Mouse (Mus musculus): ENCODE results near the gene Lpp. TPM values are rescaled to one million over a fixed set of nuclear protein-coding genes. Genes with fewer than 3 reads are reported as not detected.

Lpp gene
- total and polyA plus RNA-seq, 3 experiments = not detected

DNA sequence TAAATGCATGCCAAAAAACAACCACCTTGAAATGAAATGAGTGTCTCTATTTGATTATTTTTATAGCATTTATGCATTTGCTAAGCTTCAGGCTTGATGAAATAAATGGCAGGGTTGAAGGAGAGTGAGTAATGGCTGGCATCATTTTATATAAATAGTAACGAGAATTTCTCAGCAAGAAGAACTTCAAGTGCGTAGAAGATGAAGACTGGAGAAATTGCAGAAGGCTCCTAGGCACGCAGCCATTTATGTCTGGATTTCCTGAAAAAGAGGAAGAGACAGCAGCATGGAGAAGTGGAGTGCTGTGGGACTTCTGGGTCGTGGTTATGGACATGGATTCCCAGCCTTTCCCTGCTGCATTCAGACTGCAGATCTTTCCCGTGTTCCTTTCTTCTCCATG, 259.7 kb downstream of the Lpp start:
- Histone ChIP-seq H3K9me3 (replicated peaks; ENCODE audit: insufficient read depth, low read length) (no peaks in the 10 kb centered on the region), H3K36me3 (ENCODE audit: control insufficient read depth in 1 of 2, insufficient read depth in 2 of 2, low read length in 2 of 2) (no peaks in the 10 kb centered on the region), H3K4me3 (ENCODE audit: control insufficient read depth in 1 of 2, insufficient read depth in 1 of 2, low read depth in 2 of 2, low read length in 2 of 2) (no peak overlapping the region), H3K4me1 (ENCODE audit: control insufficient read depth in 1 of 2, insufficient read depth in 2 of 2, low read length in 2 of 2) (no peaks in the 10 kb centered on the region), H3K27me3 (ENCODE audit: control insufficient read depth in 1 of 2, insufficient read depth in 2 of 2, low read length in 2 of 2) (no peaks in the 10 kb centered on the region), H3K79me2 (ENCODE audit: control insufficient read depth, insufficient read depth, low read length, poor library complexity) (no peaks in the 10 kb centered on the region), H3K27ac (ENCODE audit: control insufficient read depth, low read depth, low read length) (no peak overlapping the region), H3K9ac (ENCODE audit: control insufficient read depth, low read depth, low read length, poor library complexity, severe bottlenecking) (no peak overlapping the region)
- TF ChIP-seq MEF2A (IDR thresholded peaks at IDR 0.05; ENCODE audit: extremely low read depth, insufficient replicate concordance, low read depth, low read length, poor library complexity, severe bottlenecking) = no peak
- TF ChIP-seq BHLHE40 (IDR thresholded peaks at IDR 0.05; ENCODE audit: borderline replicate concordance, low read depth, low read length) = no peak
- no peak for TF ChIP-seq ETS1 (IDR thresholded peaks at IDR 0.05; ENCODE audit: low read depth, low read length)
- no peak for DNase-seq (ENCODE audit: low read depth, low spot score)

GRCm38 (mm10) chr16:24655116-24655515, 261.8 kb downstream of the Lpp start:
- H3K9ac ChIP-seq (ENCODE audit: control insufficient read depth, low read depth, low read length, poor library complexity, severe bottlenecking) = no peak overlapping the region
- H3K4me1 ChIP-seq (ENCODE audit: control insufficient read depth in 1 of 2, insufficient read depth in 2 of 2, low read length in 2 of 2) = no peaks in the 10 kb centered on the region
- no peak for TF ChIP-seq POLR2AphosphoS2 (IDR thresholded peaks at IDR 0.05; ENCODE audit: low read length)
- no peak for TF ChIP-seq ZNF384 (IDR thresholded peaks at IDR 0.05; ENCODE audit: low read depth, low read length)
- no peak for DNase-seq (ENCODE audit: low read depth, low spot score)
- H3K4me3 ChIP-seq (ENCODE audit: control insufficient read depth in 1 of 2, insufficient read depth in 1 of 2, low read depth in 2 of 2, low read length in 2 of 2) = no peak overlapping the region
- H3K36me3 ChIP-seq (ENCODE audit: control insufficient read depth in 1 of 2, insufficient read depth in 2 of 2, low read length in 2 of 2) = no peaks in the 10 kb centered on the region
- H3K27ac ChIP-seq (ENCODE audit: control insufficient read depth, low read depth, low read length) = no peak overlapping the region
- no peaks in the 10 kb centered on the region for H3K9me3 ChIP-seq (replicated peaks; ENCODE audit: insufficient read depth, low read length)
- no peaks in the 10 kb centered on the region for H3K27me3 ChIP-seq (ENCODE audit: control insufficient read depth in 1 of 2, insufficient read depth in 2 of 2, low read length in 2 of 2)
- no peaks in the 10 kb centered on the region for H3K79me2 ChIP-seq (ENCODE audit: control insufficient read depth, insufficient read depth, low read length, poor library complexity)

DNA sequence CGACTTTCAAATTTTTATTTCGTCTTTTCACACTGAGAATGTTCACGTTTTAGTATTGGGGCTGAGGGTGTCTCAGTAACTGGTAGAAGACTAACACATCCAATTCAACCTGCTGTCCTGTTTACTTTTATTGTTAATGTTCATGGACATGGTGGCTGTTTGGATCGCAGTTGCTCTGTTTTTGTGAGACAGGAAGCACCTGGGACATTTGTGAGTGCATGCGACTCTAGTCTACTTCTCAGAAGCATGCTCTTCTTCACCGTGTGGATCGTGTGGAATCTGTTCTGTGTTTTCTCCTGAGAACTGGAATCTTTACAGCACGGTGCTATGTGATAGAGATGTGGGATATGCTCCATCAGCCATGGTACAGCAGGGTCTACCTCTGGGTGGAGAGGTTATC, 262.7 kb downstream of the Lpp start:
- Histone ChIP-seq H3K4me3 (ENCODE audit: control insufficient read depth in 1 of 2, insufficient read depth in 1 of 2, low read depth in 2 of 2, low read length in 2 of 2) (no peak overlapping the region), H3K27me3 (ENCODE audit: control insufficient read depth in 1 of 2, insufficient read depth in 2 of 2, low read length in 2 of 2) (no peaks in the 10 kb centered on the region), H3K9ac (ENCODE audit: control insufficient read depth, low read depth, low read length, poor library complexity, severe bottlenecking) (no peak overlapping the region), H3K36me3 (ENCODE audit: control insufficient read depth in 1 of 2, insufficient read depth in 2 of 2, low read length in 2 of 2) (no peaks in the 10 kb centered on the region), H3K27ac (ENCODE audit: control insufficient read depth, low read depth, low read length) (no peak overlapping the region), H3K4me1 (ENCODE audit: control insufficient read depth in 1 of 2, insufficient read depth in 2 of 2, low read length in 2 of 2) (no peaks in the 10 kb centered on the region), H3K9me3 (replicated peaks; ENCODE audit: insufficient read depth, low read length) (no peaks in the 10 kb centered on the region), H3K79me2 (ENCODE audit: control insufficient read depth, insufficient read depth, low read length, poor library complexity) (no peaks in the 10 kb centered on the region)
- TF ChIP-seq MYC (IDR thresholded peaks at IDR 0.05; ENCODE audit: low read depth, low read length) = no peak
- TF ChIP-seq MYB (IDR thresholded peaks at IDR 0.05; ENCODE audit: low read depth, low read length) = no peak
- no peak for TF ChIP-seq ZMIZ1 (IDR thresholded peaks at IDR 0.05; ENCODE audit: low read depth, low read length)
- TF ChIP-seq HCFC1 (IDR thresholded peaks at IDR 0.05; ENCODE audit: low read depth, low read length) = no peak
- no peak for TF ChIP-seq RAD21 (IDR thresholded peaks at IDR 0.05; ENCODE audit: low read depth, low read length)
- TF ChIP-seq SIN3A (IDR thresholded peaks at IDR 0.05; ENCODE audit: low read length) = no peak
- no peak for TF ChIP-seq MAX (IDR thresholded peaks at IDR 0.05; ENCODE audit: low read length)
- no peak for TF ChIP-seq ZC3H11A (IDR thresholded peaks at IDR 0.05; ENCODE audit: low read depth, low read length)
- no peak for TF ChIP-seq ELF1 (IDR thresholded peaks at IDR 0.05; ENCODE audit: low read depth, low read length)
- no peak for TF ChIP-seq USF1 (IDR thresholded peaks at IDR 0.05; ENCODE audit: low read depth, low read length)
- TF ChIP-seq MEF2A (IDR thresholded peaks at IDR 0.05; ENCODE audit: extremely low read depth, insufficient replicate concordance, low read depth, low read length, poor library complexity, severe bottlenecking) = no peak
- TF ChIP-seq RCOR1 (IDR thresholded peaks at IDR 0.05; ENCODE audit: low read depth, low read length) = no peak
- no peak for TF ChIP-seq POLR2A (IDR thresholded peaks at IDR 0.05; ENCODE audit: control insufficient read depth in 1 of 2, insufficient read depth in 1 of 2, low read depth in 1 of 2, low read length in 2 of 2, poor library complexity in 1 of 2)
- TF ChIP-seq MXI1 (IDR thresholded peaks at IDR 0.05; ENCODE audit: low read depth, low read length) = no peak
- DNase-seq (ENCODE audit: low read depth, low spot score) = no peak
